Mouse (Mus musculus) hindbrain, postnatal 0 days (tissue): ENCODE measurements at regions not wholly inside any gene's neighbourhood (a gene's known extent, or its start where the extent isn't known, plus 50 kb on each side); places are given as distances from the start of the nearest gene placed in this dataset.
A peak's percentile ranks its signal among the peaks of the same experiment; 100 is the strongest.
"Not testable (repeated sequence)": the region's sequence is repeated elsewhere in the genome, so short reads cannot be mapped to it uniquely, and the experiment has no call there.

ENCODE experiments used
- ATAC-seq: fragments of 200-750 bp; cut with Nextera tagmentation; 2 replicates; pipeline ENCODE4 v1.8.0; 2017; ENCODE audit warnings: mild to moderate bottlenecking, moderate TSS enrichment, moderate library complexity
- DNase-seq: peaks from one replicate; pipeline ENCODE4 v3.0.0-alpha.2; 2015; ENCODE audit warnings: low spot score
- H3K27ac ChIP-seq: fragments of 300-500 bp; sonication (generic); 2 replicates; pipeline ENCODE4 v1.5.1; 2014; ENCODE audit warnings: mild to moderate bottlenecking
- H3K27me3 ChIP-seq: fragments of 300-500 bp; sonication (generic); 2 replicates; pipeline ENCODE4 v1.6.1; 2014; ENCODE audit warnings: low read length, mixed read lengths; ENCODE audit not compliant: insufficient read depth
- H3K36me3 ChIP-seq: fragments of 300-500 bp; sonication (generic); 2 replicates; pipeline ENCODE4 v1.6.1; 2014; ENCODE audit warnings: low read length, mixed read lengths; ENCODE audit not compliant: insufficient read depth
- H3K4me1 ChIP-seq: fragments of 300-500 bp; sonication (generic); 2 replicates; pipeline ENCODE4 v1.6.1; 2014; ENCODE audit warnings: antibody characterized with exemption, low read length, mixed read lengths; ENCODE audit not compliant: insufficient read depth
- H3K4me2 ChIP-seq: fragments of 300-500 bp; sonication (generic); 2 replicates; pipeline ENCODE4 v1.6.1; 2014; ENCODE audit warnings: low read depth, mild to moderate bottlenecking, low read length, moderate library complexity, mixed read lengths
- H3K4me3 ChIP-seq: fragments of 300-500 bp; sonication (generic); 2 replicates; pipeline ENCODE4 v1.5.1; 2014; ENCODE audit warnings: low read length
- H3K9ac ChIP-seq: fragments of 300-500 bp; sonication (generic); replicated peaks from 2 replicates; pipeline ENCODE4 v1.6.1; 2014; ENCODE audit warnings: mild to moderate bottlenecking, low read length, moderate library complexity, mixed read lengths
- H3K9me3 ChIP-seq: fragments of 300-500 bp; sonication (generic); 2 replicates; pipeline ENCODE4 v1.6.1; 2016; ENCODE audit warnings: low read length, mixed read lengths
- WGBS: fragments of 180-500 bp; shearing (Covaris S2); extraction: QIAGEN DNeasy Blood & Tissue Kit; methylation state at CpG from one replicate; pipeline ENCODE4 v1.1.7; 2014; 5-methylcytosine and 5-hydroxymethylcytosine counted together

- H3K4me2 ChIP-seq, H3K27ac ChIP-seq, H3K4me1 ChIP-seq, ATAC-seq, H3K9ac ChIP-seq, H3K36me3 ChIP-seq, H3K9me3 ChIP-seq, H3K27me3 ChIP-seq: not testable (repeated sequence)
- WGBS: 6% methylated on average over 35 of the region's 40 CpGs
- peak; percentile 1 for DNase-seq
- H3K4me3 ChIP-seq: peak overlapping the region; percentile 14; the same call in 1 of the 2 replicates
Observed at GRCm38 (mm10) chr12:22745556-22745955, 1034.5 kb downstream of the Gm10330 start.

GRCm38 (mm10) chr12:22745067-22745466, 1035.0 kb downstream of the Gm10330 start:
- 13% methylated on average over 27 of the region's 43 CpGs for WGBS
- not testable (repeated sequence) for H3K9me3 ChIP-seq, H3K4me1 ChIP-seq, H3K36me3 ChIP-seq, H3K9ac ChIP-seq, ATAC-seq, H3K27ac ChIP-seq, DNase-seq, H3K27me3 ChIP-seq, H3K4me2 ChIP-seq
- peak overlapping the region; percentile 14; the same call in 1 of the 2 replicates for H3K4me3 ChIP-seq
